In the genomic region with DNA sequence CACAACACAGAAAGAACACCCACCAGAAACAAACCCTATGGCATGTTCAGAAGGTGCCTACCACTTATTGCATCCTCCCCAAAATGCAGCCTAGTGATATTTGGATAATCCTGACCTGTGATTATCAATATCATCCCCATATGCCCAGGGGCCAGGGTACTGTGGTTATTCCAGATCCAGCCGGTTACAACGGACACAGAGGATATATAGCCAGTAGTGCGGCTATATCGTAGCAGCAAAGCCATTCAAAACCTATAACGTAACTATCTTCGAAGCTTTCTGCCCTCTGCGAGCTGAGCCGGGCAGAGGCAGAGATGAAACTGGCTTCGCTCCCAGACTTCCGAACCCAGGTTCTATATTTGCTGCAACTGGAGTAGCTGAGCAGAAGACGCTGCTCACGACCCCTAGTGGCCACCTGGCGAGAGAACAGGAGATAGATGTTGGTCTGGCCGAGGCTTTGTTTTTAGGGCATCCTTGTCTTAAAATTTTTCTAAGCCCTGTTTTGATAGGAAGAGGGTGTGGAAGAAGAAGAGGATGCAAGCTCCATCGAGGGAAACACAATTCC, we compare ENCODE assay signal across 8 mouse cellular contexts. TPM values are rescaled to one million over a fixed set of nuclear protein-coding genes. Genes with fewer than 3 reads are reported as not detected.
DNase-seq lines count a peak whose midpoint lies in the region; ATAC-seq and TF ChIP-seq lines count a peak whose summit lies in the region.

No protein-coding gene starts in this region.

- 6% methylated on average over 15 of the region's 15 CpGs for WGBS in heart, adult 2 months
- WGBS in embryonic facial prominence, embryonic 14.5 days = 5% methylated on average over 15 of the region's 15 CpGs
- WGBS in intestine, embryonic 16.5 days = 6% methylated on average over 15 of the region's 15 CpGs
- 4% methylated on average over 15 of the region's 15 CpGs for WGBS in lung, adult 2 months

- H3K4me2 ChIP-seq in embryonic facial prominence, embryonic 14.5 days (ENCODE audit: low read depth, low read length) = no peak overlapping the region
- peak overlapping the region; percentile 16; the same call in 1 of the 2 replicates for H3K4me2 ChIP-seq in intestine, embryonic 16.5 days (ENCODE audit: low read depth, low read length)

- DNase-seq in heart, adult 2 months = peak; percentile 41 to 42
- DNase-seq in heart, adult 11 months = no peak
- DNase-seq in NIH3T3 (ENCODE audit: low read depth) = peak; percentile 48
- peak; percentile 65 for DNase-seq in embryonic facial prominence, embryonic 14.5 days (ENCODE audit: low spot score)
- DNase-seq in lung, adult 2 months = peak; percentile 26
- DNase-seq in retina, postnatal 1 day = peak; percentile 75

- peak; percentile 75 for TF ChIP-seq CTCF in heart, adult 2 months (IDR thresholded peaks at IDR 0.05)
- TF ChIP-seq CTCF in lung, adult 2 months (IDR thresholded peaks at IDR 0.05; ENCODE audit: insufficient read depth, low read length) = peak; percentile 71

- H3K9me3 ChIP-seq in embryonic facial prominence, embryonic 14.5 days (ENCODE audit: control insufficient read depth, low read length) = no peaks in the 10 kb centered on the region
- H3K9me3 ChIP-seq in intestine, embryonic 16.5 days (ENCODE audit: control insufficient read depth, low read length) = no peaks in the 10 kb centered on the region

- H3K27ac ChIP-seq in heart, adult 2 months = no peak overlapping the region
- no peak overlapping the region for H3K27ac ChIP-seq in embryonic facial prominence, embryonic 14.5 days (replicated peaks; ENCODE audit: low read depth, low read length)
- H3K27ac ChIP-seq in intestine, embryonic 16.5 days (ENCODE audit: low read length) = no peak overlapping the region

- no peak for ATAC-seq in embryonic facial prominence, embryonic 14.5 days (ENCODE audit: low read depth)
- no peak for ATAC-seq in intestine, embryonic 16.5 days
- no peak for ATAC-seq in activated CD4-positive, CD25-positive, alpha-beta regulatory T cell, adult 4 months

- no peak for TF ChIP-seq EP300 in heart, adult 2 months (IDR thresholded peaks at IDR 0.05; ENCODE audit: insufficient read depth, low read depth, low read length)

- H3K9ac ChIP-seq in heart, adult 2 months (ENCODE audit: low read depth, low read length) = no peak overlapping the region
- no peak overlapping the region for H3K9ac ChIP-seq in embryonic facial prominence, embryonic 14.5 days (ENCODE audit: low read depth, low read length)
- no peak overlapping the region for H3K9ac ChIP-seq in intestine, embryonic 16.5 days (ENCODE audit: low read depth, low read length)

- no peaks in the 10 kb centered on the region for H3K36me3 ChIP-seq in heart, adult 2 months (ENCODE audit: control insufficient read depth, insufficient read depth, low read length)
- no peaks in the 10 kb centered on the region for H3K36me3 ChIP-seq in embryonic facial prominence, embryonic 14.5 days (ENCODE audit: control insufficient read depth, insufficient read depth, low read length)
- no peaks in the 10 kb centered on the region for H3K36me3 ChIP-seq in intestine, embryonic 16.5 days (ENCODE audit: control insufficient read depth, insufficient read depth, low read length)

- TF ChIP-seq POLR2A in heart, adult 2 months (IDR thresholded peaks at IDR 0.05; ENCODE audit: insufficient read depth, low read depth, low read length) = no peak
- TF ChIP-seq POLR2A in lung, adult 2 months (IDR thresholded peaks at IDR 0.05; ENCODE audit: borderline replicate concordance, extremely low read depth, low read depth, low read length) = no peak

- intact Hi-C loops in heart, adult 2 months (cut with DNase I) = loop anchor here (1.0 to 2.0 kb wide), 2 partner anchors 582 to 725 kb away; no protein-coding TSS in a partner anchor

- H3K79me2 ChIP-seq in heart, adult 2 months (replicated peaks; ENCODE audit: control insufficient read depth, insufficient read depth, low read length) = no peaks in the 10 kb centered on the region

- H3K4me1 ChIP-seq in heart, adult 2 months (ENCODE audit: control insufficient read depth, insufficient read depth, low read length) = no peaks in the 10 kb centered on the region
- H3K4me1 ChIP-seq in embryonic facial prominence, embryonic 14.5 days (ENCODE audit: control insufficient read depth, insufficient read depth, low read length) = peaks cover 3% of the 10 kb centered on the region; the same call in 1 of the 2 replicates
- peaks cover 14% of the 10 kb centered on the region for H3K4me1 ChIP-seq in intestine, embryonic 16.5 days (ENCODE audit: control insufficient read depth, insufficient read depth, low read length)
- peaks cover 6% of the 10 kb centered on the region; the same call in 1 of the 2 replicates for H3K4me1 ChIP-seq in lung, adult 2 months (ENCODE audit: control insufficient read depth, insufficient read depth, low read length)

- peaks cover 31% of the 10 kb centered on the region for H3K27me3 ChIP-seq in heart, adult 2 months (ENCODE audit: control insufficient read depth, insufficient read depth, low read length)
- H3K27me3 ChIP-seq in embryonic facial prominence, embryonic 14.5 days (replicated peaks; ENCODE audit: control insufficient read depth, insufficient read depth, low read length) = peaks cover 79% of the 10 kb centered on the region
- peaks cover 54% of the 10 kb centered on the region for H3K27me3 ChIP-seq in intestine, embryonic 16.5 days (replicated peaks; ENCODE audit: control insufficient read depth, insufficient read depth, low read length)

- H3K4me3 ChIP-seq in heart, adult 2 months = no peak overlapping the region
- H3K4me3 ChIP-seq in embryonic facial prominence, embryonic 14.5 days (ENCODE audit: low read depth, low read length) = no peak overlapping the region
- H3K4me3 ChIP-seq in intestine, embryonic 16.5 days (ENCODE audit: low read length) = no peak overlapping the region
- H3K4me3 ChIP-seq in lung, adult 2 months (replicated peaks; ENCODE audit: extremely low read depth, low read depth, low read length) = no peak overlapping the region

RNA-seq across cellular contexts. Expression of a gene that starts 6.0 kb away (rescaled TPM):
- not detected for total RNA-seq in heart, adult 2 months (2021)
- not detected in 2 replicates for polyA plus RNA-seq in heart, adult 2 months (2012; rRNA removed)
- 0.24 and 0.31 TPM in 2 replicates for polyA plus RNA-seq in embryonic facial prominence, embryonic 14.5 days (2014; fragmentation: Nextera tagmentation; extraction: Ambion mirVana)
- 0.82 and 0.92 TPM in 2 replicates for polyA plus RNA-seq in intestine, embryonic 16.5 days (2015; fragmentation: Nextera tagmentation; extraction: Ambion mirVana)
- polyA plus RNA-seq in lung, adult 2 months (2012; rRNA removed) = not detected in 2 replicates
- not detected for polyA plus RNA-seq in activated CD4-positive, CD25-positive, alpha-beta regulatory T cell, adult 4 months (2017; shearing (Covaris generic))
